In the genomic region with DNA sequence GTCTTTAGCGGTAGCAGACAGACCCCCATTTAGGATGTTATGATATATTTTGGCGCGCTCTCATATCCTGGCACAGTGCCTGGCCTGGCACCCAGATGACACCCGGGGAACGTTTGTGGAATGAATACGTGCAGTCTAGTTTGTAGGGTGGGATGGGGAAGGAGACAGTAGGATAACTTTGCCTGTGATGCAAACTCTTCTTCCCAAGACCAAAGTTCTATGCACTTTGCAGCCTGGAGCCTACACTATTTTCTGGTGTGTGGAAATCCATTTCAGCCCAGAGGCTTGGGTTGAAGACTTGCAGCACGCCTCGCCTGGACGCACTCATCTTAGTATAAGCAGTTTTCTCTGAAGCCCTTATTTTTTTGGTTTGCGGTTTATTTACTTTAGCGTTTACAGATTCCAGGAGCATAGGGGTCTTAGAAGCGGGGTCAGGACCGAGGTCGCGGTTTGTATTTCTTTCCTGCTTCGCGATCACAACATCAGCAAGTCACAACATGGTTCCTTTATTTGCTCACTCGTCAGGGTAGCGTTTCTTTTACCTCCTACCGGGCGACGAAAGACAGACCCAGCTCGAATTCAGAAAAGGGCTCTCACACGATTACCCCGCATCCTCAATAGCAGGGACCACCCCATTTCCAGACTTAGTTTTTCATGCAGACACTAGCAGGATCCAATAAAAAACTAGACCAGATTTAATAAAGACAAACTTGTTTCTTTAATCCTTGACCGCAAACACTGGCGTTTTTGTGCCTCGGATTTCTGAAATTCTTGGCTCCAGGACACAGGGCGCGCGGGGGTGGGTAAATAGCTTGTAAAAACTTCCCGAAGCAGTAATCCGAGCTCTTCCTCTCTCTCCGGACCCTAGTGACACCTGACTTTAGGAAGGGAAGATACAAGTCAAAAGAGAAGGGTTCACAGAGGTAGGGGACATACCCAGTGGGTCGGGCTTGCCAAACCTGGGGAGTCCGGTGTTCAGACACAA, we compare ENCODE assay signal across 8 mouse cellular contexts. TPM values are rescaled to one million over a fixed set of nuclear protein-coding genes. Genes with fewer than 3 reads are reported as not detected.
A peak's percentile ranks its signal among the peaks of the same experiment; 100 is the strongest.
DNase-seq lines count a peak whose midpoint lies in the region; ATAC-seq and TF ChIP-seq lines count a peak whose summit lies in the region.

No protein-coding gene starts in this region.

- H3K9ac ChIP-seq in forebrain, embryonic 16.5 days (replicated peaks; ENCODE audit: low read depth, low read length): peak overlapping the region; percentile 64
- peak overlapping the region; percentile 43 for H3K9ac ChIP-seq in limb, embryonic 11.5 days (ENCODE audit: low read length)
- H3K9ac ChIP-seq in neural tube, embryonic 13.5 days: peak overlapping the region; percentile 61

- H3K27me3 ChIP-seq in testis, adult 2 months (ENCODE audit: control insufficient read depth, insufficient read depth, low read length): no peaks in the 10 kb centered on the region
- H3K27me3 ChIP-seq in forebrain, embryonic 16.5 days (replicated peaks; ENCODE audit: control insufficient read depth, insufficient read depth, low read length): no peaks in the 10 kb centered on the region
- H3K27me3 ChIP-seq in limb, embryonic 11.5 days (ENCODE audit: control insufficient read depth, insufficient read depth, low read length): no peaks in the 10 kb centered on the region
- H3K27me3 ChIP-seq in neural tube, embryonic 13.5 days: 0 out of 2 replicates have a peak, but pooled peaks cover 4% of the 10 kb centered on the region

- DNase-seq in CD4-positive, CD25-positive, alpha-beta regulatory T cell, adult 2 months (ENCODE audit: low read depth, low spot score): peak; percentile 36
- DNase-seq in testis, postnatal 14 days (ENCODE audit: low spot score): no peak
- peak; percentile 52 for DNase-seq in limb, embryonic 11.5 days (ENCODE audit: low spot score)
- no peak for DNase-seq in gastrocnemius, postnatal 4 days (ENCODE audit: low spot score in 2 of 2)

- no peak for TF ChIP-seq CTCF in testis, adult 2 months (IDR thresholded peaks at IDR 0.05; ENCODE audit: control insufficient read depth, insufficient read depth, insufficient replicate concordance, low read depth, low read length)

- H3K27ac ChIP-seq in testis, adult 2 months (ENCODE audit: control insufficient read depth, insufficient read depth, low read depth, low read length): no peak overlapping the region
- H3K27ac ChIP-seq in forebrain, embryonic 16.5 days (ENCODE audit: low read length): no peak overlapping the region
- H3K27ac ChIP-seq in limb, embryonic 11.5 days (replicated peaks; ENCODE audit: low read depth, low read length): no peak overlapping the region
- no peak overlapping the region for H3K27ac ChIP-seq in neural tube, embryonic 13.5 days (replicated peaks)

- ATAC-seq in CD4-positive, CD25-positive, alpha-beta regulatory T cell, adult 4 months: no peak
- ATAC-seq in forebrain, embryonic 16.5 days: peak; percentile 2
- peak; percentile 10; the same call in 1 of the 2 replicates for ATAC-seq in limb, embryonic 11.5 days (ENCODE audit: insufficient number of reproducible peaks, low FRiP score, low TSS enrichment, low read depth)
- ATAC-seq in neural tube, embryonic 13.5 days (ENCODE audit: low read depth): peak; percentile 36; the same call in 1 of the 2 replicates

- H3K4me3 ChIP-seq in testis, adult 2 months (ENCODE audit: control insufficient read depth, low read depth, low read length): peak overlapping the region; percentile 85
- peak overlapping the region; percentile 81 for H3K4me3 ChIP-seq in forebrain, embryonic 16.5 days (replicated peaks; ENCODE audit: low read length)
- H3K4me3 ChIP-seq in limb, embryonic 11.5 days (ENCODE audit: low read depth, low read length): peak overlapping the region; percentile 64
- peak overlapping the region; percentile 77 for H3K4me3 ChIP-seq in neural tube, embryonic 13.5 days

- H3K36me3 ChIP-seq in testis, adult 2 months (ENCODE audit: control insufficient read depth, insufficient read depth, low read length): no peaks in the 10 kb centered on the region
- H3K36me3 ChIP-seq in forebrain, embryonic 16.5 days (ENCODE audit: control insufficient read depth, insufficient read depth): no peaks in the 10 kb centered on the region
- H3K36me3 ChIP-seq in limb, embryonic 11.5 days (ENCODE audit: control insufficient read depth, insufficient read depth, low read length): no peaks in the 10 kb centered on the region
- no peaks in the 10 kb centered on the region for H3K36me3 ChIP-seq in neural tube, embryonic 13.5 days

- no peak for TF ChIP-seq POLR2A in testis, adult 2 months (IDR thresholded peaks at IDR 0.05; ENCODE audit: control insufficient read depth, low read depth, low read length)

- H3K4me2 ChIP-seq in forebrain, embryonic 16.5 days (ENCODE audit: low read length): peak overlapping the region; percentile 66
- peak overlapping the region; percentile 62 for H3K4me2 ChIP-seq in limb, embryonic 11.5 days (ENCODE audit: low read depth, severe bottlenecking)
- H3K4me2 ChIP-seq in neural tube, embryonic 13.5 days: peak overlapping the region; percentile 94

- H3K4me1 ChIP-seq in testis, adult 2 months (ENCODE audit: control insufficient read depth, insufficient read depth, low read length): peaks cover 4% of the 10 kb centered on the region
- peaks cover 17% of the 10 kb centered on the region for H3K4me1 ChIP-seq in forebrain, embryonic 16.5 days (replicated peaks; ENCODE audit: control insufficient read depth, insufficient read depth, low read length)
- no peaks in the 10 kb centered on the region for H3K4me1 ChIP-seq in limb, embryonic 11.5 days (ENCODE audit: control insufficient read depth, insufficient read depth, low read length)
- peaks cover 25% of the 10 kb centered on the region for H3K4me1 ChIP-seq in neural tube, embryonic 13.5 days (replicated peaks)

- no peaks in the 10 kb centered on the region for H3K9me3 ChIP-seq in forebrain, embryonic 16.5 days (ENCODE audit: control insufficient read depth, low read length)
- no peaks in the 10 kb centered on the region for H3K9me3 ChIP-seq in limb, embryonic 11.5 days (ENCODE audit: control insufficient read depth, low read length)
- H3K9me3 ChIP-seq in neural tube, embryonic 13.5 days: no peaks in the 10 kb centered on the region

- 5% methylated on average over 36 of the region's 36 CpGs for WGBS in forebrain, embryonic 16.5 days
- 8% methylated on average over 36 of the region's 36 CpGs for WGBS in limb, embryonic 11.5 days
- WGBS in neural tube, embryonic 13.5 days: 9% methylated on average over 36 of the region's 36 CpGs

RNA-seq across cellular contexts. Expression of a gene that starts 0.7 kb away (rescaled TPM):
- polyA plus RNA-seq in CD4-positive, CD25-positive, alpha-beta regulatory T cell, adult 4 months (2017; shearing (Covaris generic)): 10 to 100 TPM; 15.1 to 24.4 TPM
- polyA plus RNA-seq in testis, adult 2 months (2012; rRNA removed): 7.3 and 7.6 TPM in 2 replicates
- 15.0 and 18.2 TPM in 2 replicates for polyA plus RNA-seq in forebrain, embryonic 16.5 days (2015; fragmentation: Nextera tagmentation; extraction: Ambion mirVana)
- polyA plus RNA-seq in limb, embryonic 11.5 days (2014; fragmentation: Nextera tagmentation; extraction: Ambion mirVana): 6.4 and 7.7 TPM in 2 replicates
- 4.2 and 4.6 TPM in 2 replicates for polyA plus RNA-seq in neural tube, embryonic 13.5 days (2015; fragmentation: Nextera tagmentation; extraction: Ambion mirVana)
- total RNA-seq in gastrocnemius, postnatal 4 days (2021): 10 to 100 TPM; 34.0 to 35.5 TPM

RNA-seq across cellular contexts. Expression of a gene that starts 26.8 kb away (rescaled TPM):
- 1 to 10 TPM; 4.2 to 4.3 TPM for polyA plus RNA-seq in CD4-positive, CD25-positive, alpha-beta regulatory T cell, adult 4 months (2017; shearing (Covaris generic))
- polyA plus RNA-seq in testis, adult 2 months (2012; rRNA removed): 8.1 and 9.2 TPM in 2 replicates
- polyA plus RNA-seq in forebrain, embryonic 16.5 days (2015; fragmentation: Nextera tagmentation; extraction: Ambion mirVana): 11.7 and 12.0 TPM in 2 replicates
- polyA plus RNA-seq in limb, embryonic 11.5 days (2014; fragmentation: Nextera tagmentation; extraction: Ambion mirVana): 15.5 and 16.6 TPM in 2 replicates
- polyA plus RNA-seq in neural tube, embryonic 13.5 days (2015; fragmentation: Nextera tagmentation; extraction: Ambion mirVana): 11.2 and 12.0 TPM in 2 replicates
- 10 to 100 TPM; 16.8 to 19.4 TPM for total RNA-seq in gastrocnemius, postnatal 4 days (2021)

Comparison
In these comparisons a context has a peak if more than half of its experiments do, and no peak if none do; other contexts are left out.
1. DNase-seq: peak in CD4-positive, CD25-positive, alpha-beta regulatory T cell, adult 2 months (single experiment) and limb, embryonic 11.5 days (single experiment); none in testis, postnatal 14 days (single experiment) and gastrocnemius, postnatal 4 days (0 of 2).
2. Peak in every context shown above with its lines, with median percentiles within 50 percentile points of each other: H3K4me3 ChIP-seq, H3K4me2 ChIP-seq and H3K9ac ChIP-seq.